Mouse (Mus musculus) macrophage (primary cell): ENCODE results near the gene Caskin1. TPM values are rescaled to one million over a fixed set of nuclear protein-coding genes. Genes with fewer than 3 reads are reported as not detected.

ENCODE experiments used
- H3K27ac ChIP-seq: fragments of 350-480 bp; formaldehyde crosslinking; 2 replicates; pipeline ENCODE4 v1.9.0; 2021
- H3K36me3 ChIP-seq: fragments of 350-480 bp; formaldehyde crosslinking; 2 replicates; pipeline ENCODE4 v1.9.0; 2021; ENCODE audit errors: inconsistent target
- H3K4me3 ChIP-seq: fragments of 350-480 bp; formaldehyde crosslinking; 2 replicates; pipeline ENCODE4 v1.9.0; 2021; ENCODE audit errors: inconsistent target
- H3K79me2 ChIP-seq: fragments of 350-480 bp; formaldehyde crosslinking; 2 replicates; pipeline ENCODE4 v1.9.0; 2021; ENCODE audit errors: inconsistent target
- WGBS: methylation state at CpG from one replicate; pipeline ENCODE4 v1.1.7; 2026; ENCODE audit warnings: inconsistent platforms; ENCODE audit not compliant: missing documents; 5-methylcytosine and 5-hydroxymethylcytosine counted together
- polyA plus RNA-seq: library from polyadenylated mRNA; stranded (reverse); fragments of 250-400 nt; gene quantifications from 3 replicates; pipeline ENCODE4 v1.2.4, GENCODE M21; 2018; ENCODE audit warnings: inconsistent platforms

Gene Caskin1
- polyA plus RNA-seq, 1 experiment from 2014 or later = not detected

DNA sequence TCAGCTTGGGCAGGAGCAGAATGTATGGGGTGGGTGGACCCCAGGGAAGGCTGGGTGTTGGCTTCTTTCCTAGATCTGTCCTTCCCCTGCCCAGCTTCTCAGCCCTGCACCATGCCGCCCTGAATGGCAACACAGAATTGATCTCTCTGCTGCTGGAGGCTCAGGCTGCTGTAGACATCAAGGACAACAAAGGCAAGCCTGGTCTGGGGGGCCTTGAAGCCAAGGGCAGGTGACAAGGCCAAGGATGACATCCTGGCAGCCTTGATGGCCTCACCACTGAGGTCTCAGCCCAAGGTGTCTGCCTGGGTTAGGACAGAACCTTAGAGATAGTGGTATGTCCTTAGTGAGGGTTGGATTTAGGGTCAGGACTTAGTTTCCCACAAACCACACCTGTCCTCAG, 7.6 kb downstream of the Caskin1 start:
- no peak overlapping the region for H3K27ac ChIP-seq
- H3K4me3 ChIP-seq = no peak overlapping the region
- 77% methylated on average over 1 of the region's 1 CpGs for WGBS
- H3K36me3 ChIP-seq = no peaks in the 10 kb centered on the region
- no peaks in the 10 kb centered on the region for H3K79me2 ChIP-seq

DNA sequence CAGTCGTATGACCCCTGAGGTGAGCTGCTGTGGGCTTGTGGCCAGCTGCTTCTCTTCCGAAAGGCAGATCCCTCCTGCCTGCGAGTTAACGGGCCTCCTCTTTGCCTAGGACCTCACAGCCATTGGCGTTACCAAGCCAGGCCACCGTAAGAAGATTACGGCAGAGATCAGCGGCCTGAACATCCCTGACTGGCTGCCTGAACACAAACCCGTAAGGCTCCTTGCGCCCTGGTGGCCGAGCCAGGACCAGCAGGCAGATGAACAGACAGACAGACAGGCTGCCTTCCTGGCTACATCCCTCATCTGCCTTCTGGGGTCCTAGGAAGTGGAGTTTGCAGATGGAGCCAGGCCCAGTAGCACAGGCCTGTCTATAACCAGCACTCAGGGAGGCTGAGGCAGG, 13.8 kb downstream of the Caskin1 start:
- Histone ChIP-seq H3K4me3 (no peak overlapping the region), H3K27ac (no peak overlapping the region), H3K36me3 (no peaks in the 10 kb centered on the region), H3K79me2 (no peaks in the 10 kb centered on the region)
- 73% methylated on average over 11 of the region's 11 CpGs for WGBS

DNA sequence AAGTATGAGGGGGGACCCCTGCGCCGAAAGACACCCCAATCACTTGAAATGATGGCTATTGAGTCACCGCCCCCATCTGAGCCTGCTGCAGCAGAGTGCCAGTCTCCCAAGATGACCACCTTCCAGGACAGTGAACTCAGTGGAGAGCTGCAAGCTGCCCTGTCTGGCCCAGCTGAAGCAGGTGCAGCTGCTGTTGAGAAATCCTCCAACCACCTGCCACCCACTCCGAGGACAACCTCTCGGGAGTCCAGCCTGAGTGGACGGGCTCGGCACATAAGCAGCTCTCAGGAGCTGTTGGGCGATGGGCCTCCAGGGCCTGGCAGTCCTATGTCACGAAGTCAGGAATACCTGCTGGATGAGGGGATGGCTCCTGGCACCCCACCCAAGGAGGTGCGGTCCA, 15.7 kb downstream of the Caskin1 start:
- no peak overlapping the region for H3K4me3 ChIP-seq
- WGBS = 92% methylated on average over 10 of the region's 10 CpGs
- no peaks in the 10 kb centered on the region for H3K79me2 ChIP-seq
- no peak overlapping the region for H3K27ac ChIP-seq
- peaks cover 12% of the 10 kb centered on the region; the same call in 1 of the 2 replicates for H3K36me3 ChIP-seq

DNA sequence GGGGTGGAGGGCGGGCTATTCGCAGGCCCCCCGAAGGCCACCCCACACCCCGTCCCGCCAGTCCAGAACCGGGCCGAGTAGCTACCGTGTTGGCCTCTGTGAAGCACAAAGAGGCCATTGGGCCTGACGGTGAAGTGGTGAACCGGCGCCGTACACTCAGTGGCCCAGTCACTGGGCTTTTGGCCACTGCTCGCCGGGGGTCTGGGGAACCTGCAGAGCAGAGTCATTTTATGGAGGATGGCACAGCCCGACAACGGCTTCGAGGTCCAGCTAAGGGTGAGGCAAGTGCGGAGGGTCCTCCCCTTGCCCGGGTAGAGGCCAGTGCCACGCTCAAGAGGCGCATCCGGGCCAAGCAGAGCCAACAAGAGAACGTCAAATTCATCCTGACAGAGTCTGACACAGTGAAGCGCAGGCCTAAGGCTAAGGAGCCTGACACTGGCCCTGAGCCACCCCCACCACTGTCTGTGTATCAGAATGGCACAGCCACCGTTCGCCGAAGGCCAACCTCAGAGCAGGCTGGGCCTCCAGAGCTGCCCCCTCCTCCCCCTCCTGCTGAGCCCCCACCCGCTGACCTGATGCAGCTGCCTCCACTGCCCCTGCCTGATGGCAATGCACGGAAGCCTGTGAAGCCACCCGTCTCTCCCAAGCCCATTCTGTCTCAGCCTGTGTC, 17.0 kb downstream of the Caskin1 start:
- Histone ChIP-seq H3K79me2 (no peaks in the 10 kb centered on the region), H3K36me3 (peaks cover 25% of the 10 kb centered on the region), H3K4me3 (no peak overlapping the region), H3K27ac (no peak overlapping the region)
- WGBS = 97% methylated on average over 24 of the region's 30 CpGs

DNA sequence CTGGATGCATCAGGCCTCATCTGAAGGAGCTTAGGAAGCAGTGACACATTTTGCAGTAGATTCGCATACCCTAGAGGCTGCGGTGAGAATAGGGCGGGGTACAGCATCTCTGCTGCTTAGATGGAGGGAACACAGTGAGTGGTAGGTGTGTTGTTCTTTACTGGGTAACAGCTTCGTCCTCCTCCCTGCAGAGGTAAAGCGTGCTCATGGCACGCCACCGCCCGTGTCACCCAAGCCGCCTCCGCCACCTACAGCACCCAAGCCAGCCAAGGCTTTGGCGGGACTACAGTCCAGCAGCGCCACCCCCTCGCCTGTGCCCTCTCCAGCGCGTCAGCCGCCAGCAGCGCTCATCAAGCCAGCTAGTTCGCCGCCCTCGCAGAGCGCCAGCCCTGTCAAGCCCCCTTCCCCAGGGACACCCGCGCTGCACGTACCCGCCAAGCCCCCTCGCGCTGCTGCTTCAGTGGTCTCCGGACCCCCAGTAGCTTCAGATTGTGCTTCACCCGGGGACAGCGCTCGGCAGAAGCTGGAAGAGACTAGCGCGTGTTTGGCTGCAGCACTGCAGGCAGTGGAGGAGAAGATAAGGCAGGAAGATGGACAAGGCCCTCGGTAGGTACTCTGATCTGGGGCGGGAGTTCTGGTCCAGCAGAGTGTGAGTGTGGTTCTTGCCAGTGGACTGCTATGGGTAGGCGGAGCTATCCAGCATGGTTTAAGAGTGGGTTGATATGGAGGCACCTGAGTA, 18.1 kb downstream of the Caskin1 start:
- H3K79me2 ChIP-seq = no peaks in the 10 kb centered on the region
- no peak overlapping the region for H3K4me3 ChIP-seq
- H3K36me3 ChIP-seq = peaks cover 36% of the 10 kb centered on the region
- WGBS = 66% methylated on average over 36 of the region's 36 CpGs
- no peak overlapping the region for H3K27ac ChIP-seq

DNA sequence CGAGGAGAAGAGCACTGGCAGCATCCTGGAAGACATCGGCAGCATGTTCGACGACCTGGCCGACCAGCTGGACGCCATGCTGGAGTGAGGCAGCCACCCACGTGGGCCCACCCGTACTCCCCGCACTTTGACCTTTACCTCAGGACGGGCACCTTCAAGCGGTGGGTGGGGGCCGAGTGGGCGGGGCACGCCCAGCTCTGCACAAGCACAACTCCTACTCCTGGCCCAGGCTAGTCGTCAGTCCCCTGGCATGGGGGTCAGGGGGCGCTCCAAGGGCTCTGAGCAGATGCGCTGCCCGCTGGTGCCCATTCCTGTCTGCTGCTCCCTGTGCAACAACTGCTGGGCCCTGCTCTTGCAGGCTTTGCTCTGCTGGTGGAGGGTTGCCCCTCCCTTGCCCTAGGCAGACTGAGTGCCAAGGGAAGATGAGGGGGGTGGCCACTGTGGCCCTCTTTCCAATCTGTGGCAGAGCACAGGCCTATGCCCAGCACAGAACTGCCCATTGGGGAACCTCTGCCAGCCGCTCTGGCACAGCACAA, 18.8 kb downstream of the Caskin1 start:
- Histone ChIP-seq H3K4me3 (no peak overlapping the region), H3K36me3 (peaks cover 43% of the 10 kb centered on the region), H3K27ac (no peak overlapping the region), H3K79me2 (no peaks in the 10 kb centered on the region)
- 74% methylated on average over 16 of the region's 19 CpGs for WGBS

DNA sequence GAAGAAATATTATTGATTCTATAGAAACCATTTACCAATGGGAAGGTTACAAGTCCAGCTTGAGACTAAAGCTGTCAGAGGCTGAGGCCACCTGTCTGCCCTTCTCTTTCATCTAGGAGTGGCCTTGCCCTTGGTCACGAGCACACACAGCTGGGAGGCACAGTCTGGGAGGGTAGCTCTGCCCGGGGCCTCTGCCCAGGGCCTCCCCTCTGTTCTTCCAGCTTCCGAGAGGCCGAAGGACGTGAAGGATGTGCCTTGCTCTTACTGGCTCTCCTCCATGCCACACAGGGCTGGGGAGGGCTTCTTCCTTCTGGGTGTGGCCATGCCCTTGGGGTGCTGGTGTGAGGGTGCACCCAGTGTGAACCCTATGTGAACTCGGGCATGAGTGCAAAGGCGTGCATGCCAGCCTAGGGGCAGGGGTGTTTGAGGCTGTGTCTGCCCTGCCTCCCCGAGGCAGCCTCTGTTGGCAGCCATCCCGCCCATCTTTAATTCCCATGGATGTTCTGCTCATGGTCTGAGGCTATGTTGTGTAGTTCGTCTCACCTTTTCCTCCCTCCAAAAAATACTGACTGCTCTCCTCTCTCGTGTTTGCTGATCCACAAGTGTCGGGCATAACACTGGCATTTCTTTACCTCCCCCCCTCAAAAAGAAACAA, 19.5 kb downstream of the Caskin1 start:
- Histone ChIP-seq H3K27ac (no peak overlapping the region), H3K4me3 (no peak overlapping the region), H3K79me2 (no peaks in the 10 kb centered on the region), H3K36me3 (peaks cover 47% of the 10 kb centered on the region)
- 96% methylated on average over 12 of the region's 12 CpGs for WGBS

DNA sequence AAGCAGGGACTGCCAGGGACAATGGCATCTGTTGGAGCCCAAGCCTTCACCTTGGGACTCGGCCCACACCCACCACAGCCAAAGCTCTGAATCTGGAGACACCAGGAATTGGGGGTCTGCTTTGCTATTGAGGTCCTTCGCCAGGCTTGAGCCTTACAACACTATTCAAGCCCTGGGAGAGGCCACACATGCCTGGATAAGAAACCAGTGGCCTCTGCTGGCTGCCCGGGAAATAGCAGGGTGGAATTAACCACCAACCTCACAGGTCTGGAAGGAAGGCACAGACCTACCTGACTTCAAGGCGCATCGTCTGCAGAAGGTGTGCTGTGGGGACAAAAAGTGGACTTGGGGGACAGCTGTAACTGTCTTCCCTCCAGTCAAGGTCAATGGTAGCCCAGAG, 25.2 kb downstream of the Caskin1 start:
- Histone ChIP-seq H3K4me3 (no peak overlapping the region), H3K79me2 (no peaks in the 10 kb centered on the region), H3K36me3 (peaks cover 93% of the 10 kb centered on the region), H3K27ac (no peak overlapping the region)
- WGBS = 73% methylated on average over 5 of the region's 5 CpGs

DNA sequence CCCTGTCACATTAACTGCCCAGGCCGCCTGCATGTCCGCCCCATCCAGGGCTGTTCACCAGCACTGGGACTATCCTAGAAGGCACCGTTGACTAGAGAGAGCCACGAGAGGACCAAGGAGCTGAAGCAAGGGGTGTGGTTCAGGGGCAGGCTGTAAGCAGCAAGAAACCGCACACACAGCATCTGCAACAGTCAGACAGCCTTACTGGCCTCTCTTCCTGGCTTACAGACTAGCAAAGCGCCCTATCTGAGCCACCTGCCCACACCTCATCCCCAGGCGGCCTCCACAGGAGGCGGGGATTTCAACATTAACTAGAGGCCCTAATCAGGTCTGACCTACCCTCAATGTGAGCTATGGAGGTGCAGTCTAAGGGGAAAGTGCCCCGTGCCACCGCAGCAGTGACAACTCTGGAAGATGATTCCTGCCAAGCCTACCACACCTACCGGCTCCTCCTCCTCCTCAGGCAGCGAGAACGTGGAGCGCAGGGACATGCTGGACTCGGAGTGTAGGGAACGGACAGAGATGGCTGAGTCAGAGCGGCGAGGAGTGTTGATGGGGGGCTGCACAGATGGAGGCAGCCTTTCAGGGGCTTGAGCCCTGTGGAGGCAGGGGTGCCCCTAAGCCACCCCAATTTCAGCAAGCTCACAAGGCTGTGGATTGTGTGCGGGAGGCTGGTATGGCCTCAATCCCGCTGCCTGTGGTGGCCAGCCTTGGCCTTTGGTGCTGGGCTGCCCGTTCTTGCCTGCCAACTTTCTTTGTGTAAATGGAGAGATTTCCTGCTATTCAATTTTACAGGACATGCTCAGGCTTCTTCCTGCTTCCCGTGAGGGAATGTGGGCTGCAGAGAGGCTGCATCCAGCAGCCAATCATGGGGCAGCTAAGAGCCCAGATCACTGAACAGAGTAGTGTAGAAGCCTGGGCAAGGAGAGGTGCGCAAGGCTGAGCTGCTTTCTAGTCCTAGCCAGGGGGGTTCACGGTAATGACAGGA, 26.2 kb downstream of the Caskin1 start:
- WGBS = 96% methylated on average over 23 of the region's 24 CpGs
- Histone ChIP-seq H3K27ac (no peak overlapping the region), H3K4me3 (no peak overlapping the region), H3K36me3 (peaks cover 89% of the 10 kb centered on the region), H3K79me2 (peaks cover 6% of the 10 kb centered on the region; the same call in 1 of the 2 replicates)

DNA sequence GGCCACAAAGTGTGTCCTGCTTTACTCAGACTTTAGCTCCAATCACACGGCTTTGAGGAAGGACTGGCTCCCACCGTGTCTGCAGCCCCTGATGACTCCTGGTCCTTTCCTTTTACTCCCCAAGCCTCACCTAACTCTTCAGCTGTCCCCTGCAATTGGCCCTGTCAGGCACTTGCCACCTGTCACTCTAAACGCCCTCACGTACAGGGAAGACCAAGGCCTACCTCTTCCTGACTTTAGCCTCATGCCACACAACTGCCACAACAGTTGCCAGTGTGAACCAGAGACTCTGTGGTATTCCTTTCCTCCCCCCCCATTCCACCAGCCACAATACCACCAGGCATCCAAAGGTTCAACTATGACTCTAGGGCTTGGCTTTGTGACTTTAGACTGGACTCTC, 32.0 kb downstream of the Caskin1 start:
- WGBS = 91% methylated on average over 4 of the region's 4 CpGs
- Histone ChIP-seq H3K27ac (no peak overlapping the region), H3K36me3 (peaks cover 36% of the 10 kb centered on the region), H3K79me2 (peaks cover 65% of the 10 kb centered on the region), H3K4me3 (no peak overlapping the region)

DNA sequence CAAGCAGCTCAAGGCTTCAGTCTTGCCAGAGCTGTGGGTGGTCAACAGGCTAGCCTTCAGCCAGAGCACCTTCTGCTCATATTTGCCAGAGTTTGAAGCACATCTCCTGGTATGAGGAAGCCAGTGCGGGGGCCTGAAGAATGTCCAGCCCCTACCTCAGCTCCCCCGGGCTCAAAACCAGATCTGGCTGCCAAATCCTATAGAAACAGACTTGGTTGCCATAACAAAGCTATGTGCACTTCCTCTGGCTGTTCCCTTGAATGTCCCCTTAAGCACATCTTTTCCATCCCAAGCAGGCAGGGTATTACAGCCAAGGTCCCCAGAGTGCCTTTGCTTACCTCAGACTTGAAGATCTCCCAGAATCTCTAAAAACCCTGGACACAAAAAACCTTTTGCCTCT, 36.3 kb downstream of the Caskin1 start:
- peaks cover 92% of the 10 kb centered on the region for H3K79me2 ChIP-seq
- WGBS = 83% methylated on average over 2 of the region's 2 CpGs
- no peak overlapping the region for H3K4me3 ChIP-seq
- H3K36me3 ChIP-seq = no peaks in the 10 kb centered on the region
- H3K27ac ChIP-seq = no peak overlapping the region

DNA sequence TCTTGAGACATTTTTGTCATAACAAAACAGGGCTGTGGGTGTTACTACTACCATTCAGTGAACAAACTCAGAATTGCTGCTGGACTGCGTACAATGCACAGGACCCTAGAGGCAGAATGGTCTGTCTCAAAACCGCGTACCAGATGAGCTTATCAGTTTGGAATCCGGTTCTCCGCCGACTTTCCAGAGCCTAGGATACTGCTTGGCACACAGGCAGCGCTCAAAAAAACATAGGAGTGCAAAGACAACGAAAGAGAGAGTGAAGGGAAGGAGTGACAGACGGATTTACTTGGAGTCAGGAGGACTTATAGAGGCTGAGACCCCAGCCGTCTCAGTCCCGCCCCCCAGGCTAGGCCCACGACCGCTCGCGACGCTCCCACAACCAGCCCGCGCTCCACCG, 38.9 kb downstream of the Caskin1 start:
- under 1% methylated on average over 19 of the region's 19 CpGs for WGBS
- H3K4me3 ChIP-seq = peak overlapping the region; percentile 76
- H3K27ac ChIP-seq = peak overlapping the region; percentile 50
- H3K79me2 ChIP-seq = peaks cover 73% of the 10 kb centered on the region
- H3K36me3 ChIP-seq = no peaks in the 10 kb centered on the region

DNA sequence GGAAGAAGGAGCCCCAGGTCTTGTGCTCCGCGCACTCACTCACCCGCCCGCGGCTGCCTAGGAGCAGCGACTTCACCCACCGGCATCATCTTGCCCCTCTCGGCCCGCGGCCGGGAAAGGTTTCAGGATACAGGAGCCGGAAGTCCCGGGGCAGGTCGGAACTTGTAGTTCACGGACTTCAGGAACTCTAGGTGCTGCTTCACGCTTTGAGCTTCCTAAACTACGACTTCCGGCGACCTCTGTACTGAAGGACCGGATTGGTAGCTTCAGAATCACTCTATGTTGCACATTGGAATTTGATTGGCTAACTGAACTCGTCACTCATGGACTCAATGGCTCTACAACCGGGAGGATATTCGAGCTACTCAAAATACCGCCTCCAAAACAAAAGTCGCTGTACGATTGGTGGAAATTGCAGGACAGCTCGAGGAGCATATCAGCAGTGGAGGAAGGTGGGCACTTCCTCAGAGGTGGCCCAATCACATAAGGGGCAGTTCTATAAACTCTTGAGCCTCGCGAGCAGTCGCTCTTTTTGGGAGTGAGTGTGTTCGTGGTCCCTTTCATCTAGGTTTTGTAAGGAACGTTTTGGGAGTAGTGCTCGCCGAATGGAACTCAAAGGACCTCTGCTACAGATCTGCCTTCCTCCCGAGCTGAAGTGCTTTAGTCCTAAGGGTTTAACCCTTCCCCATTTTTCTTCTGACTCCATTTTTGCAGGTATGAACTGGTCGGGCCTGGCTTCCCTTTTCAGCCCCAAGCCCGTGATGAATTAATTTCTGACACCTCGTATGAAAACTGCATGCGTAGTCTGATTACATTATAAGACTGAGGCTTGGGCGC, 39.5 kb downstream of the Caskin1 start, which contains the start of gene Traf7:
Gene Traf7 (minus strand): TSS at position 216 of the 837 bp plus-strand sequence.
- Histone ChIP-seq H3K4me3 (peak within 1 kb of the TSS; percentile 82), H3K36me3 (no peaks in the 10 kb centered on the region), H3K79me2 (peaks cover 67% of the 10 kb centered on the region), H3K27ac (peak within 1 kb of the TSS; percentile 69)
- 2% methylated on average over 40 of the region's 40 CpGs for WGBS
